Mouse (Mus musculus): ENCODE data around the gene Map3k10. TPM values are rescaled to one million over a fixed set of nuclear protein-coding genes. Genes with fewer than 3 reads are reported as not detected.

The Map3k10 gene
- total and polyA plus RNA-seq, 3 experiments = 7.8 to 16.7 (median 8.2) TPM

DNA sequence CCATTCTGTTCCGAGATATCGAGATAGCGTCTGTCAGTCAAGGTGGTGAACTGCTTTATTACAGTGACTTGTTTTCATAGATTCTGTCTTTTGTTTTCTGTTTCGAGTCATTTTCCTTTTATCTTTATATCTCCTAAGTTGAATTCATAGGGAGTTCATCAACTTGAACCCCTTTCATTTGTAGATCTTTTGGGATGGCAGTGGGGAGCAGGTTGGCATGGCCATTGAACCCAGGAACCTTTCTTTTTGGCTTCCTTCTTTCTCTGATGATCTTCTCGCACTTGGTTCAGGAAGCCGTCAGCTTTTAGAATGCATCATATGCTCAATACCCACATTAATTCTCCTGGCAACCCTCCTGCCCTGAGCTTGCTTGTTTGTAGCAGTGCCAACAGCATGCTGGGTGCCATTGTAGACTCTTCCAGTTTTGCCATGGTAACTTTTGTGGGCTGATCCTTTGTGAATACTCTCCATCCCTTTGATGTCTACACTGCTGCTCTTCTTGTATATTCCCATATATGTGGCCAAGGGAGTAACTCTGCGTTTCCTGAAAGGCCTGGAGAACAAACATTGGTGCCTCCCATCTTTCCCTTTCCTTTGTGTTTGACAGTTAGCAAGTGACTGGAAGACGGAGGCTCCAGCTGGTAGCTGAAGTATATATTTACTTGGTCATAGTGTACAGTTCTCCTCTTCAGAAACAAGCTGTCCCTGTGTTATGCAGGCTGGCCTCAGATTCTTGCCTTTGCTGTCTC, 60.5 kb downstream of the Map3k10 start:
- H3K9ac ChIP-seq (ENCODE audit: insufficient read depth, low read depth) = no peak overlapping the region
- no peak overlapping the region for H3K4me3 ChIP-seq (replicated peaks in 1 of 3; ENCODE audit: low read depth in 2 of 3, low read length in 2 of 3, poor library complexity in 1 of 3)
- TF ChIP-seq MYC (IDR thresholded peaks at IDR 0.05; ENCODE audit: low read depth, low read length) = no peak
- TF ChIP-seq TBP (conservative IDR thresholded peaks at IDR 0.05; ENCODE audit: low read depth, low read length) = no peak
- peaks cover 17 to 53% of the 10 kb centered on the region in 2 experiments for H3K4me1 ChIP-seq (ENCODE audit: control insufficient read depth in 1 of 2, insufficient read depth in 2 of 2)
- H3K36me3 ChIP-seq (replicated peaks in 1 of 2; ENCODE audit: control insufficient read depth in 1 of 2, insufficient read depth in 1 of 2, low read length in 1 of 2) = peaks cover 50 to 82% of the 10 kb centered on the region in 2 experiments
- no peak for DNase-seq (ENCODE audit: extremely low read depth)
- in situ Hi-C loops (cut with MboI; ENCODE audit: low pct_ligation_motif_present, low pct_unique_long_range_greater_than_20kb, low sequenced_read_pairs) = no loop called here
- H3K79me2 ChIP-seq (replicated peaks; ENCODE audit: control insufficient read depth, extremely low read depth, insufficient read depth, poor library complexity, severe bottlenecking) = no peaks in the 10 kb centered on the region
- H3K9me3 ChIP-seq (replicated peaks; ENCODE audit: low read length) = no peaks in the 10 kb centered on the region
- H3K27ac ChIP-seq (ENCODE audit: insufficient read depth, low read depth) = no peak overlapping the region
- dilution Hi-C loops (cut with MboI; ENCODE audit: extremely low pct_ligation_motif_present, extremely low pct_unique_long_range_greater_than_20kb, low sequenced_read_pairs) = no loop called here
- no peaks in the 10 kb centered on the region for H3K27me3 ChIP-seq (replicated peaks)
- H3K4me2 ChIP-seq (ENCODE audit: insufficient read depth, low read depth, poor library complexity, severe bottlenecking) = no peak overlapping the region

GRCm38 (mm10) chr7:27612940-27613339, 61.5 kb downstream of the Map3k10 start:
- in situ Hi-C loops (cut with MboI; ENCODE audit: low pct_ligation_motif_present, low pct_unique_long_range_greater_than_20kb, low sequenced_read_pairs) (no loop called here), dilution Hi-C loops (cut with MboI; ENCODE audit: extremely low pct_ligation_motif_present, extremely low pct_unique_long_range_greater_than_20kb, low sequenced_read_pairs) (no loop called here)
- Histone ChIP-seq H3K27ac (ENCODE audit: insufficient read depth, low read depth) (no peak overlapping the region), H3K9ac (ENCODE audit: insufficient read depth, low read depth) (no peak overlapping the region), H3K9me3 (replicated peaks; ENCODE audit: low read length) (no peaks in the 10 kb centered on the region), H3K36me3 (replicated peaks in 1 of 2; ENCODE audit: control insufficient read depth in 1 of 2, insufficient read depth in 1 of 2, low read length in 1 of 2) (peaks cover 44 to 82% of the 10 kb centered on the region in 2 experiments), H3K4me3 (replicated peaks in 1 of 3; ENCODE audit: low read depth in 2 of 3, low read length in 2 of 3, poor library complexity in 1 of 3) (no peak overlapping the region), H3K4me2 (ENCODE audit: insufficient read depth, low read depth, poor library complexity, severe bottlenecking) (no peak overlapping the region), H3K27me3 (replicated peaks) (no peaks in the 10 kb centered on the region), H3K4me1 (ENCODE audit: control insufficient read depth in 1 of 2, insufficient read depth in 2 of 2) (peaks cover 17 to 63% of the 10 kb centered on the region in 2 experiments), H3K79me2 (replicated peaks; ENCODE audit: control insufficient read depth, extremely low read depth, insufficient read depth, poor library complexity, severe bottlenecking) (no peaks in the 10 kb centered on the region)
- DNase-seq (ENCODE audit: extremely low read depth) = no peak
- TF ChIP-seq POLR2AphosphoS2 (IDR thresholded peaks at IDR 0.05; ENCODE audit: low read depth, low read length) (no peak), RAD21 (IDR thresholded peaks at IDR 0.05; ENCODE audit: low read depth, low read length) (no peak), IRF4 (IDR thresholded peaks at IDR 0.05; ENCODE audit: low read depth, low read length) (no peak), MEF2A (IDR thresholded peaks at IDR 0.05; ENCODE audit: borderline replicate concordance, low read depth, low read length) (no peak), CTCF (conservative IDR thresholded peaks at IDR 0.05 in 1 of 2, IDR thresholded peaks at IDR 0.05 in 1 of 2; ENCODE audit: low read depth in 2 of 2, low read length in 2 of 2) (no peak), ZMIZ1 (IDR thresholded peaks at IDR 0.05; ENCODE audit: low read depth, low read length) (no peak), E2F4 (IDR thresholded peaks at IDR 0.05; ENCODE audit: insufficient replicate concordance, low read depth, low read length) (no peak), UBTF (IDR thresholded peaks at IDR 0.05; ENCODE audit: low read depth, low read length) (no peak), MYC (IDR thresholded peaks at IDR 0.05; ENCODE audit: low read depth, low read length) (no peak), POLR2A (IDR thresholded peaks at IDR 0.05; ENCODE audit: low read depth, low read length) (no peak), MAZ (IDR thresholded peaks at IDR 0.05; ENCODE audit: low read depth, low read length) (no peak), TBP (conservative IDR thresholded peaks at IDR 0.05; ENCODE audit: low read depth, low read length) (no peak), MXI1 (IDR thresholded peaks at IDR 0.05; ENCODE audit: low read depth, low read length) (no peak), USF1 (IDR thresholded peaks at IDR 0.05; ENCODE audit: low read depth, low read length) (no peak), NELFE (IDR thresholded peaks at IDR 0.05; ENCODE audit: low read depth, low read length) (no peak), JUND (conservative IDR thresholded peaks at IDR 0.05; ENCODE audit: low read depth, low read length) (no peak), ZKSCAN1 (IDR thresholded peaks at IDR 0.05; ENCODE audit: borderline replicate concordance, low read depth, low read length) (no peak), TCF12 (IDR thresholded peaks at IDR 0.05; ENCODE audit: low read depth, low read length) (no peak), JUN (IDR thresholded peaks at IDR 0.05; ENCODE audit: insufficient read depth, low read depth, low read length) (no peak), MAFK (IDR thresholded peaks at IDR 0.05; ENCODE audit: insufficient replicate concordance, low read length) (no peak)
